Mouse (Mus musculus): Measurements from ENCODE around the gene Spp1. TPM values are rescaled to one million over a fixed set of nuclear protein-coding genes. Genes with fewer than 3 reads are reported as not detected.

Spp1 gene
- polyA plus RNA-seq (2015; fragmentation: Nextera tagmentation; extraction: Ambion mirVana): 179 and 274 TPM in 2 replicates

- Histone ChIP-seq H3K27ac (no peak within 1 kb of the TSS), H3K9me3 (no peaks in the 10 kb centered on the region), H3K4me1 (no peaks in the 10 kb centered on the region), H3K4me2 (no peak within 1 kb of the TSS), H3K9ac (no peak within 1 kb of the TSS), H3K27me3 (replicated peaks) (no peaks in the 10 kb centered on the region), H3K4me3 (replicated peaks) (no peak within 1 kb of the TSS), H3K36me3 (no peaks in the 10 kb centered on the region)
- no peak for ATAC-seq (ENCODE audit: insufficient read depth, low FRiP score, low read depth)
- WGBS: 48% methylated on average over 7 of the region's 7 CpGs
Observed at GRCm38 (mm10) chr5:104434835-104435301, at the start of gene Spp1. TSS of gene Spp1 (plus strand) at chr5:104435118.

GRCm38 (mm10) chr5:104385521-104385920 lies 49.4 kb upstream of the Spp1 start:
- H3K4me1 ChIP-seq: no peaks in the 10 kb centered on the region
- no peaks in the 10 kb centered on the region for H3K36me3 ChIP-seq
- 93% methylated on average over 16 of the region's 16 CpGs for WGBS
- no peak overlapping the region for H3K4me2 ChIP-seq
- no peak overlapping the region for H3K27ac ChIP-seq
- H3K27me3 ChIP-seq (replicated peaks): no peaks in the 10 kb centered on the region
- H3K9ac ChIP-seq: no peak overlapping the region
- no peak overlapping the region for H3K4me3 ChIP-seq (replicated peaks)
- no peak for ATAC-seq (ENCODE audit: insufficient read depth, low FRiP score, low read depth)
- no peaks in the 10 kb centered on the region for H3K9me3 ChIP-seq

- Histone ChIP-seq H3K9me3 (no peaks in the 10 kb centered on the region), H3K4me3 (replicated peaks) (no peak overlapping the region), H3K27me3 (replicated peaks) (no peaks in the 10 kb centered on the region), H3K9ac (no peak overlapping the region), H3K4me2 (no peak overlapping the region), H3K4me1 (no peaks in the 10 kb centered on the region), H3K27ac (no peak overlapping the region), H3K36me3 (no peaks in the 10 kb centered on the region)
- ATAC-seq (ENCODE audit: insufficient read depth, low FRiP score, low read depth): no peak
- WGBS: 48% methylated on average over 5 of the region's 5 CpGs
Observed at GRCm38 (mm10) chr5:104386908-104387307, 48.0 kb upstream of the Spp1 start.

- no peaks in the 10 kb centered on the region for H3K9me3 ChIP-seq
- no peak overlapping the region for H3K4me3 ChIP-seq (replicated peaks)
- no peak overlapping the region for H3K27ac ChIP-seq
- H3K27me3 ChIP-seq (replicated peaks): no peaks in the 10 kb centered on the region
- no peaks in the 10 kb centered on the region for H3K36me3 ChIP-seq
- ATAC-seq (ENCODE audit: insufficient read depth, low FRiP score, low read depth): no peak
- H3K9ac ChIP-seq: no peak overlapping the region
- WGBS: 82% methylated on average over 2 of the region's 2 CpGs
- H3K4me2 ChIP-seq: no peak overlapping the region
- H3K4me1 ChIP-seq: no peaks in the 10 kb centered on the region
Observed at GRCm38 (mm10) chr5:104390962-104391361, 44.0 kb upstream of the Spp1 start.

- Histone ChIP-seq H3K4me2 (no peak overlapping the region), H3K27me3 (replicated peaks) (no peaks in the 10 kb centered on the region), H3K27ac (no peak overlapping the region), H3K4me3 (replicated peaks) (no peak overlapping the region), H3K9ac (no peak overlapping the region), H3K9me3 (no peaks in the 10 kb centered on the region), H3K4me1 (no peaks in the 10 kb centered on the region), H3K36me3 (no peaks in the 10 kb centered on the region)
- no peak for ATAC-seq (ENCODE audit: insufficient read depth, low FRiP score, low read depth)
- WGBS: 73% methylated on average over 5 of the region's 5 CpGs
Observed at GRCm38 (mm10) chr5:104392784-104393183, 42.1 kb upstream of the Spp1 start.

GRCm38 (mm10) chr5:104396286-104396685 lies 38.6 kb upstream of the Spp1 start:
- 77% methylated on average over 6 of the region's 6 CpGs for WGBS
- no peaks in the 10 kb centered on the region for H3K36me3 ChIP-seq
- no peak overlapping the region for H3K4me2 ChIP-seq
- H3K9me3 ChIP-seq: no peaks in the 10 kb centered on the region
- no peak overlapping the region for H3K4me3 ChIP-seq (replicated peaks)
- H3K27me3 ChIP-seq (replicated peaks): no peaks in the 10 kb centered on the region
- H3K9ac ChIP-seq: no peak overlapping the region
- no peak for ATAC-seq (ENCODE audit: insufficient read depth, low FRiP score, low read depth)
- H3K27ac ChIP-seq: no peak overlapping the region
- 0 out of 2 replicates have a peak, but pooled peaks cover 2% of the 10 kb centered on the region for H3K4me1 ChIP-seq

GRCm38 (mm10) chr5:104398001-104398400 lies 36.9 kb upstream of the Spp1 start:
- Histone ChIP-seq H3K9me3 (no peaks in the 10 kb centered on the region), H3K4me3 (replicated peaks) (no peak overlapping the region), H3K9ac (no peak overlapping the region), H3K27me3 (replicated peaks) (no peaks in the 10 kb centered on the region), H3K36me3 (no peaks in the 10 kb centered on the region), H3K4me2 (no peak overlapping the region), H3K4me1 (0 out of 2 replicates have a peak, but pooled peaks cover 2% of the 10 kb centered on the region), H3K27ac (no peak overlapping the region)
- 69% methylated on average over 1 of the region's 1 CpGs for WGBS
- no peak for ATAC-seq (ENCODE audit: insufficient read depth, low FRiP score, low read depth)

- 0 out of 2 replicates have a peak, but pooled peaks cover 2% of the 10 kb centered on the region for H3K4me1 ChIP-seq
- H3K27ac ChIP-seq: peak overlapping the region; percentile 67
- no peak overlapping the region for H3K9ac ChIP-seq
- 36% methylated on average over 9 of the region's 9 CpGs for WGBS
- H3K36me3 ChIP-seq: no peaks in the 10 kb centered on the region
- H3K4me3 ChIP-seq (replicated peaks): no peak overlapping the region
- no peaks in the 10 kb centered on the region for H3K9me3 ChIP-seq
- H3K27me3 ChIP-seq (replicated peaks): no peaks in the 10 kb centered on the region
- ATAC-seq (ENCODE audit: insufficient read depth, low FRiP score, low read depth): peak; percentile 82
- H3K4me2 ChIP-seq: no peak overlapping the region
Observed at GRCm38 (mm10) chr5:104399291-104399950, 35.5 kb upstream of the Spp1 start.

GRCm38 (mm10) chr5:104399970-104400369 lies 34.9 kb upstream of the Spp1 start:
- Histone ChIP-seq H3K9ac (no peak overlapping the region), H3K27ac (peak overlapping the region; percentile 26; the same call in 1 of the 2 replicates), H3K4me2 (no peak overlapping the region), H3K27me3 (replicated peaks) (no peaks in the 10 kb centered on the region), H3K4me3 (replicated peaks) (no peak overlapping the region), H3K36me3 (no peaks in the 10 kb centered on the region), H3K9me3 (no peaks in the 10 kb centered on the region), H3K4me1 (0 out of 2 replicates have a peak, but pooled peaks cover 2% of the 10 kb centered on the region)
- ATAC-seq (ENCODE audit: insufficient read depth, low FRiP score, low read depth): no peak
- WGBS: 26% methylated on average over 1 of the region's 1 CpGs

GRCm38 (mm10) chr5:104402651-104403050 lies 32.3 kb upstream of the Spp1 start:
- Histone ChIP-seq H3K9me3 (no peaks in the 10 kb centered on the region), H3K4me3 (replicated peaks) (no peak overlapping the region), H3K36me3 (no peaks in the 10 kb centered on the region), H3K27ac (no peak overlapping the region), H3K4me2 (no peak overlapping the region), H3K27me3 (replicated peaks) (no peaks in the 10 kb centered on the region), H3K4me1 (0 out of 2 replicates have a peak, but pooled peaks cover 2% of the 10 kb centered on the region), H3K9ac (no peak overlapping the region)
- WGBS: 54% methylated on average over 3 of the region's 3 CpGs
- no peak for ATAC-seq (ENCODE audit: insufficient read depth, low FRiP score, low read depth)

GRCm38 (mm10) chr5:104403351-104403750 lies 31.6 kb upstream of the Spp1 start:
- ATAC-seq (ENCODE audit: insufficient read depth, low FRiP score, low read depth): no peak
- Histone ChIP-seq H3K36me3 (no peaks in the 10 kb centered on the region), H3K27me3 (replicated peaks) (no peaks in the 10 kb centered on the region), H3K4me1 (0 out of 2 replicates have a peak, but pooled peaks cover 2% of the 10 kb centered on the region), H3K27ac (no peak overlapping the region), H3K4me2 (no peak overlapping the region), H3K4me3 (replicated peaks) (no peak overlapping the region), H3K9ac (no peak overlapping the region), H3K9me3 (no peaks in the 10 kb centered on the region)
- WGBS: 67% methylated on average over 3 of the region's 3 CpGs

GRCm38 (mm10) chr5:104404551-104404950 lies 30.4 kb upstream of the Spp1 start:
- no peak overlapping the region for H3K27ac ChIP-seq
- H3K4me3 ChIP-seq (replicated peaks): no peak overlapping the region
- no peak for ATAC-seq (ENCODE audit: insufficient read depth, low FRiP score, low read depth)
- no peaks in the 10 kb centered on the region for H3K9me3 ChIP-seq
- no peak overlapping the region for H3K9ac ChIP-seq
- no peaks in the 10 kb centered on the region for H3K4me1 ChIP-seq
- H3K27me3 ChIP-seq (replicated peaks): no peaks in the 10 kb centered on the region
- H3K4me2 ChIP-seq: no peak overlapping the region
- H3K36me3 ChIP-seq: no peaks in the 10 kb centered on the region
- 77% methylated on average over 7 of the region's 7 CpGs for WGBS
